Mouse (Mus musculus) embryo, embryonic 10.5 days (tissue): ENCODE measurements around the gene Irak4.

Experiments
- DNase-seq: peaks from one replicate; pipeline ENCODE4 v3.0.0-alpha.2; 2015; ENCODE audit warnings: low spot score

Gene Irak4

GRCm38 (mm10) chr15:94628463-94628829, 85.0 kb downstream of the Irak4 start:
- no peak for DNase-seq

- DNase-seq = peak; percentile 50
Measured at GRCm38 (mm10) chr15:94628830-94629601, 85.6 kb downstream of the Irak4 start, which contains the start of gene Tmem117. Tmem117 (plus strand) TSS chr15:94629232.

- no peak for DNase-seq
Measured at GRCm38 (mm10) chr15:94630553-94630952, 87.1 kb downstream of the Irak4 start.
